ENCODE assay signal across 11 mouse cellular contexts in genomic region chr7:107707650-107708049, GRCm38 (mm10). TPM values are rescaled to one million over a fixed set of nuclear protein-coding genes. Genes with fewer than 3 reads are reported as not detected.
DNase-seq lines count a peak whose midpoint lies in the region; ATAC-seq and TF ChIP-seq lines count a peak whose summit lies in the region.
"Had no signal": no experiment of that assay in that cellular context is flagged by ENCODE, and none has a peak within 500 bp of the region (broad histone marks: within the 10 kb centered on the region; RNA-seq: fewer than 3 reads in every experiment).

No protein-coding gene starts in this region.

- H3K27ac ChIP-seq in embryonic facial prominence, embryonic 14.5 days (replicated peaks; ENCODE audit: low read depth, low read length), result peak overlapping the region; percentile 33; the same call in 1 of the 2 replicates
- peak overlapping the region; percentile 96 for H3K27ac ChIP-seq in thymus, adult 2 months (ENCODE audit: control insufficient read depth, insufficient read depth, low read length)

- ATAC-seq in embryonic facial prominence, embryonic 14.5 days (ENCODE audit: low read depth), result no peak
- ATAC-seq in megakaryocyte, adult 5-6 weeks (ENCODE audit: poor library complexity, severe bottlenecking), result peak; percentile 87

- H3K27me3 ChIP-seq in embryonic facial prominence, embryonic 14.5 days (replicated peaks; ENCODE audit: control insufficient read depth, insufficient read depth, low read length), result no peaks in the 10 kb centered on the region
- no peaks in the 10 kb centered on the region for H3K27me3 ChIP-seq in thymus, adult 2 months (ENCODE audit: control insufficient read depth, insufficient read depth, low read length)

- H3K9ac ChIP-seq in embryonic facial prominence, embryonic 14.5 days (ENCODE audit: low read depth, low read length), result no peak overlapping the region

- H3K9me3 ChIP-seq in embryonic facial prominence, embryonic 14.5 days (ENCODE audit: control insufficient read depth, low read length), result no peaks in the 10 kb centered on the region

- peaks cover 12% of the 10 kb centered on the region for H3K4me1 ChIP-seq in embryonic facial prominence, embryonic 14.5 days (ENCODE audit: control insufficient read depth, insufficient read depth, low read length)
- H3K4me1 ChIP-seq in thymus, adult 2 months (replicated peaks; ENCODE audit: control insufficient read depth, insufficient read depth, low read length), result peaks cover 60% of the 10 kb centered on the region

- no peak overlapping the region for H3K4me2 ChIP-seq in embryonic facial prominence, embryonic 14.5 days (ENCODE audit: low read depth, low read length)

- H3K36me3 ChIP-seq in embryonic facial prominence, embryonic 14.5 days (ENCODE audit: control insufficient read depth, insufficient read depth, low read length), result no peaks in the 10 kb centered on the region
- no peaks in the 10 kb centered on the region for H3K36me3 ChIP-seq in thymus, adult 2 months (ENCODE audit: control insufficient read depth, insufficient read depth, low read length)
- H3K36me3 ChIP-seq: G1E had no signal

- 0 out of 2 replicates have a peak, but pooled peaks have one; percentile 34 for TF ChIP-seq POLR2A in thymus, adult 2 months (IDR thresholded peaks at IDR 0.05; ENCODE audit: control insufficient read depth, extremely low read depth, insufficient read depth, low read length, poor library complexity)

- no peak for TF ChIP-seq CTCF in thymus, adult 2 months (IDR thresholded peaks at IDR 0.05; ENCODE audit: borderline replicate concordance, control insufficient read depth, extremely low read depth, insufficient read depth, low read length, poor library complexity)

- 65% methylated on average over 9 of the region's 9 CpGs for WGBS in embryonic facial prominence, embryonic 14.5 days
- under 1% methylated on average over 9 of the region's 9 CpGs for WGBS in thymus, adult 2 months

- no peak overlapping the region for H3K4me3 ChIP-seq in embryonic facial prominence, embryonic 14.5 days (ENCODE audit: low read depth, low read length)
- H3K4me3 ChIP-seq in thymus, adult 2 months (ENCODE audit: control insufficient read depth, insufficient read depth, low read length), result no peak overlapping the region

- peak; percentile 33 for DNase-seq in layer of hippocampus, adult 11-12 months (ENCODE audit: low spot score)
- no peak for DNase-seq in layer of hippocampus, postnatal 25 days (ENCODE audit: extremely low spot score in 1 of 2, low spot score in 1 of 2)
- DNase-seq in embryonic facial prominence, embryonic 14.5 days (ENCODE audit: low spot score), result no peak
- peak; percentile 87 for DNase-seq in thymus, adult 2 months
- no peak for DNase-seq in c-Kit-positive CD71-positive TER-119-positive erythroid progenitor cells, embryonic 14.5 days (ENCODE audit: low spot score)
- DNase-seq in cerebellum, adult 11-12 months, result no peak
- DNase-seq in adrenal gland, adult 8-10 months, result no peak
- DNase-seq: cerebellum, adult 9-11 months had no signal

RNA-seq across cellular contexts. Expression of gene Cyb5r2, which starts 50.2 kb away (rescaled TPM):
- total RNA-seq in layer of hippocampus, postnatal 25 days (2021), result not detected
- 0.33 and 0.60 TPM in 2 replicates for polyA plus RNA-seq in embryonic facial prominence, embryonic 14.5 days (2014; fragmentation: Nextera tagmentation; extraction: Ambion mirVana)
- not detected in 2 replicates for total RNA-seq in megakaryocyte, adult 5-6 weeks (2015)
- not detected in 2 replicates for total RNA-seq in megakaryocyte, adult 5-6 weeks (2017)
- polyA plus RNA-seq in thymus, adult 2 months (2012; rRNA removed), result 0.13 and 0.32 TPM in 2 replicates
- not detected for total RNA-seq in adrenal gland, adult 8-10 months (2022)
- total RNA-seq: G1E; heart, adult 18-20 months had no signal
- polyA plus RNA-seq: G1E had no signal

Comparison
In these comparisons a context has a peak if more than half of its experiments do, and no peak if none do; other contexts are left out.
1. DNase-seq: peak in layer of hippocampus, adult 11-12 months (single experiment) and thymus, adult 2 months (single experiment); none in layer of hippocampus, postnatal 25 days (0 of 2), embryonic facial prominence, embryonic 14.5 days (single experiment), c-Kit-positive CD71-positive TER-119-positive erythroid progenitor cells, embryonic 14.5 days (single experiment), cerebellum, adult 11-12 months (single experiment) and adrenal gland, adult 8-10 months (single experiment).